Mouse (Mus musculus) lung, postnatal 4 days (tissue): ENCODE measurements around the gene Gm17545.
"Not testable (repeated sequence)": the region's sequence is repeated elsewhere in the genome, so short reads cannot be mapped to it uniquely, and the experiment has no call there.

Experiments used
- DNase-seq, 2 experiments: peaks; one replicate each; pipeline ENCODE4 v3.0.0; 2021

Gene Gm17545

DNA sequence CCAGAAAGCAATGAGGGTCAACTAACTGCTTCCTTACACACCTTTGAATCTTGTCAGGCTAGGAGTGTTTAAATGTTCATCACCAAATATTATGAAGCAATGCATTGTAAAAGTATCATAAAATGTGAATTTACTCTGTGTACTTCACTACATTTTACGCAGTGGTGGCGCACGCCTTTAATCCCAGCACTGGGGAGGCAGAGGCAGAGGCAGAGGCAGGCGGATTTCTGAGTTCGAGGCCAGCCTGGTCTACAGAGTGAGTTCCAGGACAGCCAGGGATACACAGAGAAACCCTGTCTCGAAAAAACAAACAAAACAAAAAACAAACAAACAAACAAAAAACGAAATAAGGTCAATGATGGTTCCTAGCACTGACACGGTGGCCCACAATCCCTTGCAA, at the start of gene Gm17545:
TSS of gene Gm17545 (plus strand) at position 301 of the 400 bp plus-strand sequence.
- DNase-seq: not testable (repeated sequence)

DNA sequence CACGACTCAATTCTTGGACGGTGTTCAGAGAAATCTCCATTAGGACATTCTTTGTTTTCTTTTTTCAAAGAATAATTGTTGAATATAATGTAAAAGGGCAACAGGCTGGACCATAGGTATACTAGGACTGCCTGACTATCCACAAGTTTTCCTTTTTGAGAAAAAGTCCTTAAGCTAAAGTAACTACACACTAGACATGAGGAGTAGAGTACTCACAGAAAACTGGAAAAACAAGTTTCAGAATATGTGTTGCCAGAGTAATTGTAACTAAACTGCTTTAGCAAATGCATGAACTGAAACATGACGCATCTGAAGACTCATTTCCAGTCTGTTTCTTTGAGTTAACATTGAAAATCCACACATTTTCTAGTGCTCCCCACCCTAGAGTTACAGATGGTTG, 48.7 kb upstream of the Gm17545 start:
- DNase-seq: no peak

GRCm38 (mm10) chr9:22407633-22408032, 46.5 kb upstream of the Gm17545 start:
- DNase-seq: not testable (repeated sequence)

DNA sequence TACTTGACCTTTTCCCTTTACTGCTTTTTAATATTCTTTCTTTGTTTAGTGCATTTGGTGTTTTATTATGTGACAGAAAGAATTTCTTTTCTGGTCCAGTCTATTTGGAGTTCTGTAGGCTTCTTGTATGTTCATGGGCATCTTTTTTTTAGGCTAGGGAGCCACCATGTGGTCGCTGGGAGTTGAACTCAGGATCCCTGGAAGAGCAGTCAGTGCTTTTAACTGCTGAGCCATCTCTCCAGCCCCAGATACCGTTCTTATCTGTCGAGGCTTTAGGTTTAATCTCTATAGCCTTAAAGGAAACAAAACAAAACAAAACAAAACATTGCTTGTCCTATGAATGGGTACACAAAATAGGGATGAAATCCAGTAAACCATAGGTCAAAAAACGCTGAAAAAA, 45.7 kb upstream of the Gm17545 start:
- DNase-seq: peak in 1 of 2 experiments; percentile 34

DNA sequence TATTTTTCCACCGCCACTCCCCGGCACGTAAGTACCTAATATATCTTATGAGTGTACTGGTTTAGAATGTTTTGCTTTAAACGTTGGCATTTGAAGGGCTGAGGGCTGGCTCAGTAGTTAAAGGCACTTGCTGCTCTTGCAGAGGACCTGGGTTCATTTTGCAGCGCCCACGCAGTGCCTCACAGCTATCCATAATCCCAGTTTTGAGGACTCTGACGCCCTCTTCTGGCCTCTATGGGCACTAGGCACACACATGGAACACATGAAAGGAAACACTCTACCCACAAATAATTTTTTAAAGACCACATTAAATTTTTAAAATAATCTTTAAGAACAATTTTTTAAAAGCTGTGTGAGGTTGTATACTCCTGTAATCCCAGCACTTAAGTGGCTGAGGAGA, 44.6 kb upstream of the Gm17545 start:
- no peak for DNase-seq

- peak; percentile 96 to 97 for DNase-seq
Observed at GRCm38 (mm10) chr9:22411002-22411857, 42.9 kb upstream of the Gm17545 start, which contains the start of gene 9530077C05Rik. Gene 9530077C05Rik, plus strand, starts transcription at chr9:22411513.

DNA sequence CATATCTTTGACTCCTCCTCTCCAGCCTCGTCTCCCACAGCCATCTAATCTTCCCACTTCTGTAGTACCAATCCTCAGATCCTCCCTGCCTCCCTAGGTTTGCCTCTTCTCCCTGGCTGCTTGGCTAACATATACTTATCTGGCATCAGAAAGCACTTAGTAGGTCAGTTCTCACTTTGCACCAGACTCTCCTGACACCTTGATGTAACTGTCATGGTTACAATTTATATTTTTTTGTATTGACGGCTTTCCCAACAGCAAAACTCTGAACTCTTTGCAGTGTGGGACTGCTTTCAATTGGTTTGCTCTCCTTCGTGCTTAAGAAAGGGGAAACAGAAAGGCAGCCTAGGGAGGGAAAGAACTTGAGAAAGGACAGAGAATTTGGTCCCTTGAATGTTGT, 37.9 kb upstream of the Gm17545 start:
- DNase-seq: no peak

GRCm38 (mm10) chr9:22417547-22417946, 36.5 kb upstream of the Gm17545 start:
- DNase-seq: no peak

GRCm38 (mm10) chr9:22419877-22420276, 34.2 kb upstream of the Gm17545 start:
- no peak for DNase-seq

GRCm38 (mm10) chr9:22420491-22420890, 33.6 kb upstream of the Gm17545 start:
- DNase-seq: no peak

GRCm38 (mm10) chr9:22422559-22422958, 31.5 kb upstream of the Gm17545 start:
- DNase-seq: no peak

DNA sequence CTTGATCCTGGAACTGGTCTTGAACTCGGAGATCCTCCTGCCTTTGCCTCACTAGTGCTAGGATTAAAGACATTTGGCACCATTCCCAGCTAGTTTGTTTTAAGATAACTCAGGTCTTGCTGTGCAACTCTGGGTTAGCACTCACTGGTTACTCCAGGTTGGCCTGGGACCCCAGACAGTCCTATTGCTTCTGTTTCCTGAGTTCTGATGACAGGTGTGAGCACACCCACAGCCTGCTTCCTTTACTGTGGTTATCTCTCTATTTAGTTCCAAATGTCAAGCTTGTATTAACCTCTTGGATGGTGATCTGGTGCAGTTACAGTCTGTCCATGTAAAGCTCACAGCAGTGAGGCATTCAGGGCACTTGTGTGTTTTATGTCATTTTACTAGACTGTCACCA, 30.6 kb upstream of the Gm17545 start:
- no peak for DNase-seq

- no peak for DNase-seq
Observed at GRCm38 (mm10) chr9:22424196-22424595, 29.9 kb upstream of the Gm17545 start.

GRCm38 (mm10) chr9:22424719-22425118, 29.4 kb upstream of the Gm17545 start:
- no peak for DNase-seq

DNA sequence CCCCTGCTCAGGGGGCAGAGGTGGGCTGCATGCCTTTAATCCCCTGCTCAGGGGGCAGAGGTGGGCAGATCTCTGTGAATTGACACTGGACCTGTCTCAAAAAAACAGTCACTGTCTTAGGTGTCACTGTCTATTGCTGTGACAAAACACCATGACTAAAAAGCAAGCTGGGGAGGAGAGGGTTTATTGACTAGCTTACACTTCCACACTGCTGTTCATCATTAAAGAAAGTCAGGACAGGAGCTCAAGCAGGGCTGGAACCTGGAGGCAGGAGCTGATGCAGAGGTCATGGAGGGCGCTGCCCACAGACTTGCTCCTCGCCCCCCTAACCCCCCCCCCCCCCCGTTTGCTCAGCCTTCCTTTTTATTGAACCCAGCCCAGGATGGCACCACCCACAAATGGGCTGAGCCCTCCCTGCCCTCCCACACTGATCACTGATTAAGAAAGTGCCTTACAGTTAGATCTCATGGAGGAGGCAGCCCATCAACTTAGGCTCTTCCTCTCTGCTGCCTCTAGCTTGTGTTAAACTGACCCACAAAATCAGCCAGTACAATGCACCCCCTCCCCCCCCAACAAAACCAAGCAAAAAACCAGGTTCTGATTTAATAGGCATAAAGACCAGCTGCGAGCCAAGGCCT, 25.9 kb upstream of the Gm17545 start:
- no peak for DNase-seq

- DNase-seq: no peak
Observed at GRCm38 (mm10) chr9:22428666-22429410, 25.3 kb upstream of the Gm17545 start.

DNA sequence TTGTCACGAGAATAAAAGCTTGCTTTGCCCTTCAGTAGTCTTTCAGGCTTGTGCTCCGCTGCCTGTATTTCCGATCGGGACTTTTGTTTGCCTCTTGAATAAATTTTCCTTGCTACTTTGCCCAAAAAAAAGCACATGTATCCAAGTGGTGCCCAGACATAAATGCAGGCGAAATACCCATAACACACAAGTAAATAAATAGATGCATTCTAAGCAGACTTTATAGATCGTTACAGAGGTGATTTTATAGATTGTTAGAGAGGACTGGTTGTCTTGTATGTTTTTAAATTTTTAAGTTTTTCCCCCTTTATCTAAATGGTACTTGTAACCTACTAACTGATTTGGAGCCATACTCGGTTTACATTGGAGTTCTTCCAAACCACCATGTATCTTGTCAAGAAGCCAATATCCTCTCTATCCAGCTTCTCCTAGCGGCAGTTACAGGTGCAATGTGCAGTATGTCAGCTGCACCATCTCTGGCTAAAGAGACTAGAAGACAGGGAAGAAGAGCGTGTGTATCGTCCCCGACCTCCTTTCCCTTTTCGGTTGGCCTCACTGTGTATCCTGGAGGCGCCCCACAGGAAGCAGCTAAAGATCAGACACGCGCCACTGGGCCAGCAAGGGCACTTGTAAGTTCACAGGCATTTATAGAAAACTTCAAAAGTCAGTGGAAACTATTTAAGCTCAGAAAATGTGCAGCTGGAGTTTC, 24.4 kb upstream of the Gm17545 start:
- peak; percentile 23 to 53 for DNase-seq

GRCm38 (mm10) chr9:22430315-22430840, 23.7 kb upstream of the Gm17545 start:
- DNase-seq: no peak

DNA sequence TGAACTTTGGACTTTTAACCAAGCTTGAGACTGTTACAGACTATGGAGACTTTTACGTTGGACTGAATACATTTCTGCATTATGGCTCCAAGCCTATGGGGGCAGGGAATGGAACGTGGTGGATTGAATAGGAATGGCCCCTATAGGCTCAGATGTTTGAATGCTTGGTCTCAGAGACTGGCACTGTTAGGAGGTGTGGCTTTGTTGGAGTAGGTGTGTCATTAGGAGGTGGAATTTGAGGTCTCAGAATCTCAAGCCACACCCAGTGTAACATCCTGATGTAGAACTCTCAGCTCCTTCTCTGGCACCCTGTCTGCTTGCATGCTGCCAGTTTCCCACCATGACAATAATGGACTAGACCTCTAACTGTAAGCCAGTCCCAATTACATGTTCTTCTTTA, 20.9 kb upstream of the Gm17545 start:
- no peak for DNase-seq

DNA sequence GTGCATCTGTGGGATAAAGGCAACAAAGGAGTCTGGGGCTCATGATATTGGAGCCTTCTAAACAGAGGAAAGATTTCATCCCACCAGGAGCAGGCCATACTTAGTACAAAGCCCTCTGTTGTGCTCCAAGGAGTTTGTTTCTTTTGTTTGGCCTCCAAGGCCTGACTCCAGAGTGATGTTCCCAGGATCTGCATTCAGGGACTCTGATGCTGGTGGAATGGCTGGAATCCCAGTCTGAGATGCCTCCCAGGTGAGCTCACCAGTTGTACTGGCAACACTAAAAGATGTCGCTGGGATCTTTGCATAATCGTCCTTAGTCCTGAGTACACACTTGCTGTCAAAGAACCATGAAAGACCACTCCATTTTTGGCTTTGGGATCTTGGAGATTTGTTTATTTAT, 20.0 kb upstream of the Gm17545 start:
- no peak for DNase-seq

DNA sequence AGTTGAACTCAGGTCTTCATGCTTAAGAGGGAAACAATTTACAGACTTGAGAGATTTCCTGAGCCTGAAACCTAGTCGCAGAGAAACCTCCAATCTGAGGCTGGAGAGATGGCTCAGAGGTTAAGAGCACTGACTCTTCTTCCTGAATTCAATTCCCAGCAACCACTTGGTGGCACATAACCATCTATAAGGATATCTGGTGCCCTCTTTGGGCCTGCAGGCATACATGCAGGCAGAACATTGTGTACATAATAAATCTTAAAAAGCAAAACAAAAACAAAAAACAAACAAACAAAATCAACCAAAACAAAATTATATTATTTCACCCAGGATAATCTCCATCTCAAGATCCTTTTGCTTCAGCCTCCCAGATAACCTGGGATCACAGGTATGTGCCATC, 15.3 kb upstream of the Gm17545 start:
- DNase-seq: no peak

DNA sequence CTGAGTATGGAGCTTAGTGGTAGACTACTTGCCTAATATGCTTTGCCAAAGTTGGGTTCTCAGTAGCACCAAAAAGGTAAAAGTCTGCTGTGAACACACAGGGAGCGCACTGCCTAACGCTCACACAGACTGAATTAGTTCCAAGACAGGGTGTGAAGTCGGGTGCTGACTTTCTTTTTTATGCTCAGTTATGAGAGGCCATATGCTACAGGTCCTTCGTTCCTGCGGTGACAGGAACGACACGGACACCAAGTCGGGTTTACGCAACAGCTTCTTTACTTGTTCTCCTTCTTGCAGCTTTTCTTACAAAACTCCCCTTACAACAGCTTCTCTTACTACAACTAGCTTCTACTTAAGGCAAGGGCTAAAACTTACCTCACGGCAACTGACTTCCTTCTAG, 10.9 kb upstream of the Gm17545 start:
- DNase-seq: no peak

DNA sequence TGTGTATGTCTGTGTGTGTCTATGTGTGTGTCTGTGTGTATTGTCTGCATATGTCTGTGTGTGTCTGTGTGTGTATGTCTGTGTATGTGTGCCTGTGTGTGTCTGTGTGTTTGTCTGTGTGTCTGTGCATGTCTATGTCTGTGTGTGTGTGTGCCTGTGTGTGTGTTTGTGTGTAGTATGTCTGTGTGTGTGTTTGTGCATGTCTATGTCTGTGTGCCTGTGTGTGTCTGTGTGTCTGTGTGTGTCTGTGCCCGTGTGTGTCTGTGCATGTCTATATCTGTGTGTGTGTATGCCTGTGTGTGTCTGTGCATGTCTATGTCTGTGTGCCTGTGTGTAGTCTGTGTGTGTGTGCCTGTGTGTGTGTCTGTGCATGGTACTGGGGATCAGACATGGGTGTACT, 9.0 kb upstream of the Gm17545 start:
- no peak for DNase-seq
